Mouse (Mus musculus) urinary bladder, postnatal 36 days (tissue): ENCODE measurements around the gene Chmp1a.
A peak's percentile ranks its signal among the peaks of the same experiment; 100 is the strongest.
"Not testable (repeated sequence)": the region's sequence is repeated elsewhere in the genome, so short reads cannot be mapped to it uniquely, and the experiment has no call there.

Source experiments
- DNase-seq, 2 experiments: peaks; one replicate each; pipeline ENCODE4 v3.0.0; 2022; ENCODE audit warnings: low spot score in 2 of 2, mixed read lengths in 1 of 2

The Chmp1a gene

GRCm38 (mm10) chr8:123212321-123213117 is at the start of gene Chmp1a, which contains the start of gene Spata33:
Gene Chmp1a (minus strand): TSS chr8:123212763.
Gene Spata33 (plus strand): TSS chr8:123212832.
- peak; percentile 87 to 90 for DNase-seq

- DNase-seq: not testable (repeated sequence)
These were observed 45.0 kb upstream of the Chmp1a start for GRCm38 (mm10) chr8:123257593-123257992.

DNA sequence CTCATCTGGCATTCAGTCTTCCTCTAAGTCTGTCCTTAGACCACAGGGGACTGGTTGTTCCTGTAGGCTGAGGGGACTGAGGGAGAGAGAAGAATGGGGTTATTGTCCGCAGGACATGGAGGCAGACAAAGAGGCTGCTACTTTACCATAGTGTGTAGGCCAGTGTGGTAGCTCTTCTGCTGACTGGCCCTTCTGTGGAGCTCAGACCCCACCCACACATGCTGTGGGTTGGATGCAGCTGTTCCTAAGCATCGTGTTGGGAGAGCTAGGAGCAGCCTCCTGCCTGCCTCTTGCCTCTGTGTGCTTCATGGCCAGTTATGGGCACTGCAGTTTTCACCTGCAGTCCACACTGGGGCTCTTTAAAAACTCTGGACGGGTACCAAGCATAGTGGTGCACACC is 44.6 kb upstream of the Chmp1a start:
- no peak for DNase-seq

DNA sequence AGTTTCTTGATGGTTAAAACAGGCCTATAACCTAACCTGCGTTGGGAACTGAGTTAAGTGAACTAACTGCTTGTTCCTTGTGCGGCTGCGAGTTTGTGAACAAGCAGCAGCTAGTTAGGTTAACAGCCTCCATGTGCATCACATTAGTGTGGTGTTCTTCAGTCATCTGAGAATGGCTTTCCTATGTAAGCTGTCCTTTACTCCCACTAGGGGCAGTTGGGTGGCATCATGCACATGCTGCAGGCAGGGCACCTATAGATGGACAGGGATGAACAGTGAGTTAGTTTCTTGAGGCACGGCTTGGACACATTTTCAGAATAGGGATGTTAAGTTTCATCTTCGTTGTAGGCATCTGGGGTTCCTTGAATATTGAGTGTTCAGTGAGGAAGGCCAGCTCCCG is 42.6 kb upstream of the Chmp1a start:
- DNase-seq: no peak

DNA sequence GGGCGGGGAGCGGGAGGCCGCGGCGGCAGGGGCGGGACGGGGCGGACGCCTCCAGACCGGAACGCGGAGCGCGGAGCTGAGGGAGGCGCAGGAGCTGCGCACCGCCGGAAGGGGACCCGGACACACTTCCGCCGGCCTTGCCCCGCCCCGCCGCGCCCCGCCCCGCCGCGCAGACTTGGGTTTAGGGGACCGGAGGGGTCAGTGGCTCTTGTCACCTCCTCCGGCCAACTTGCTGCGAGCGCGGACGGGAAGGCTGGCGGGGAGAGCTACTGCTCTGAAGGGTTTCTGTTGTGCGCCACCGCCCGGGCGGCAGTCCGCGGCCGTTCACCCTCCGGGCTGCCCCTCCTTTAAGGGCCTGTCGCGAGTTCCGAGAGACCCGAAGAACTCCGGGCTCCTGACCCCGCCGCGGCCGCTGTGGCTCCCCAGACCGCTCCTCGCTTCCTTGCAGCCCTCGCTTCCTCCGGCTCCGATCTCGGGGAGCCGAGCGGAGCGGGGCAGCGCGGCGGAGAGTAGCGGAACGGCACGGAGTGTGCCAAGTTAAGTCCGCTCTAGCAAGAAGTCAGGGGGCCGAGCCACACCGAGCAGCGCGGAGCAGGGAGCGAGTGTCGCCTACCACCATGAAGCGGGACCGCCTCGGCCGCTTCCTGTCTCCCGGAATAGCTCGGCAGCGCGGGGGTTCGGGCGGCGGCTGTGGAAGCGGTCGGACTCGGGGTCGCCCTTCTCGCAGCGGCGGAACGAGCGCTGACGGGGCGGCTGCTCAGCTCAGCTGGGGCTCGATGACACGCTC is 41.7 kb upstream of the Chmp1a start, which contains the start of the genes Zfp276 and Vps9d1:
Zfp276 (plus strand) TSS at position 97 of the 787 bp plus-strand sequence.
Vps9d1 (minus strand) TSS at position 250 of the 787 bp plus-strand sequence.
- peak; percentile 77 to 84 for DNase-seq

- no peak for DNase-seq
These were observed 41.0 kb upstream of the Chmp1a start for GRCm38 (mm10) chr8:123253451-123254098.

DNA sequence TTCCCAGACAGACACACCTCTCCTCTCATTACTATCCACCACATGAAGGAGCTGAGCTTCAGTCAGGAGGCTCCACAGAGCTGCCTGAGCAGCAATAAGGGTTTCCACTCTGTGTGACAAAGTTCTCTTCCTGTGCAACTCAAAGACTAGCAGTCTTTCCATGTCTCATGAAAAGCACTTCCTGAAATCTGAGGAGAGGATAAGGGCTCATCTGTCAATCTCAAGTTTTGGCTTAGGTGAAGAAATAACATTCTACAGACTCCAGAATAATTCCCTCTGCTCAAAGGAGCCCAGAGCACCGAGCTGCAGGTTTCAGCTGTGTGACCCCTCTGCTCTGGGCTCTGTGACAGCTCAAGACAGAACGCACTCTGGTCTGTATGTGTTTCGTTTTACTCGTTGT is 40.4 kb upstream of the Chmp1a start:
- no peak for DNase-seq

DNA sequence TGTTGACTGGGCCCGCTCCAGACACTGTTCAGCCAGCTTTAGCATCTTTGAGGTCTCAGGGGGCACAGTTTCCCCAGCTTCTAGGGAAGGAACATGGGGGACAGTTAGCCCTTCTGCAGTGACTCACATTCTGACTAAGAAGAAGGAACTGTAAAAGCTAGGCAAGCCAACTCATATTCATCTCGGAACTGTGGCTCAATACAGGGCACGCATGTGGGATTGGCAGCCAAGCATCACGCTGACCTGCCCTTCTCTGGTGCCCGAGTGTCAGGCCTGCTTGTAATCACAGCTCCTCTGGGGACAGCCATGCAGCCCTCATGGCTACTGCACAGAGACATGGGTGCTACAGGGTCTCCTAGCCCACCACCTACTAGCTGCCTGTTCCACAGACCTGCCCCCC is 38.4 kb upstream of the Chmp1a start:
- DNase-seq: no peak

- DNase-seq: no peak
These were observed 36.0 kb upstream of the Chmp1a start for GRCm38 (mm10) chr8:123248596-123248995.

DNA sequence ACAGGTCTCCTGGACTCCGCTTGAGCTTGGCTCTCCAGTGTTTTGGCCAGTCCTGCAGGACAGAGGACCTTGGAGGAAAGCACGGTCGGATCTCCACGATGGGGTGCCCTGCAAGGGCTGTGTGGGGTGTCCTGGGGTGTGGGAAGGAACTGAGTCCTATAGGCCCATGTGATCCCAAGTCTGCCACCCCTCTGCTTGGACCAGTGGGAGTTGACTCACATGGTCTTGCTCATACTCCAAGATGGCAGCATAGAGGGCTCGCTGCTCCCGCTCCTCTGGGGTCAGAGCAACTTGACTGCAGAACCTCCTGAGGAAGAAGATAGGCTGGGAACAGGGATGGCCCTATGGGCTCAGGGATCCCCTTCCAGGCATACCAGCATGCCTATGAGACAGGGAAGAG is 35.2 kb upstream of the Chmp1a start:
- DNase-seq: no peak

DNA sequence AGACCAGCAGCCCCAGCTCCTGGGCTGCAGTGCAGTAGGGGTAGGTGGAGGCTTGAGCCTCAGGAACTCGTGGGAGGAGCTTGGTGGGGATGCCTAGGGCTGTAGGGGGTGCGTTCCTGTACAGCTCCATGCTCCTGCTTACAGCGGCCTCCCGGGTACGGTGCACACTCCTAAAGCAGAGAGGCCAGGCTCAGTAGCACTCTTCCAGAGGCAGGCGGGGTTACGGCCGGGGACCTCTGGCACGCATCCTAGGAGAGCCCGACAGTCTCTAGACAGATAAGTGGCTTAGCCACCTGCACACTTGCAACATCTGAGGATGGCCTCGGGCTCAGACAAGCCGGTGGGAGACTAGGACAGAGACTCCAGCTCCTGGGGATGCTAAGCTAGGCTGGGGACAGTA is 33.0 kb upstream of the Chmp1a start:
- no peak for DNase-seq

- DNase-seq: no peak
These were observed 31.8 kb upstream of the Chmp1a start for GRCm38 (mm10) chr8:123244382-123244781.

- no peak for DNase-seq
These were observed 30.5 kb upstream of the Chmp1a start for GRCm38 (mm10) chr8:123243053-123243452.

DNA sequence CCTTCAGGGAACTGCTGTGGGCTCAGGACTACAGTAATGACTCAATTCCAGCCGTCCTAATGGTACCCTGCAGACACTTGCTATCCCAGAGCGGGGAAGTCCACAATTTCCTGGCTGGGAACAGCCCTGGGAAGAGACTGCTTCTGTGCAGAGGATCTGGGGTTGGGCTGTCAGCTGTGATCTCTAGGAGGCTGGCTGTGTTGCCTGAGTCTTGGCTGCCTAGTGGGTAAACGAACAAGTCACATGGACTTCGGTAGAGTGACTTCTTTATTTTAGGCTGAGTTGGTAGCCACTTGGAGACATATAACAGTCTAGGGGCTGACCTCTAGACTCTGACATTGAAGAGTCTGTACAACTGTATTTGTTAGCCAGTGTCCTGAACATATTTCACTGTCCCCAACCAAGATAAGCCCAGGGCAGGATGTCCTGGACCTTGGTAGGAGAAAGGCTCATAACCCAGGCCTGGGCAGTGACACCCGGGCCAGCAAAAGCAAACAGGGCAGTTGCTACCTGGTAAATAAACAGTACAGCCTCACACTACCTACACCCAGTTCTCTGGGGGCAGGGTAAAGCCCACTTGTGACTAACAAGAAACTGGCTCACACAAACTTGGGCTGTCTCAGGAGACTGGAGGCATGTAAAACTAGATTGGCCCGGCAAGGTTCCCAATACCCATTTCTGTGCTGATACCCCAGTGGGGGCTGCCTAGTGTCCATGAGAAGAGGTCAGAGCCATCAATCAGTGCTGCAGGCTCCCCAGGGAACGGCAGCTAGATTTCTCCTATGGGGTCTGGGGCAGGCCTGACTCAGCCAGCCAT is 29.8 kb upstream of the Chmp1a start:
- DNase-seq: no peak

DNA sequence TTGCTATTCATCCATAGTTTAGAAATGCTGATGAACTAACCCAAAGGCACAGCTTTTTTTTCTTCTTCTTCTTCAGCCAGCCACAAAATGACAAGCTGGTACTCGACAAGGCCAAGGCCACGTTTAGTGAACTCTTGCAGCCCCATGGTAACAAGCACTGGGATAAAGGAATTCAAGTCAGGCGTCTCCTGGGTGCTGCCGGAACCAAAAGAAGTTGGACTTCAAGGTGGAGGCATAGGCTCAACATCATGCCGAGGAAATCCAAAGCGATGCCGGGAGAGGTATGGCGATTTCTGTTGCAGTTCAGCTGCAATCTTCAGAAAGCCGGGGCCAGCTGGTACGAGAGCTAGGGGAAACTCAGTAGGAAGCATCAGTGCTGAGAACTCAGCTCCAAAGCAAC is 26.8 kb upstream of the Chmp1a start:
- DNase-seq: no peak

GRCm38 (mm10) chr8:123235520-123236497 is 23.2 kb upstream of the Chmp1a start, which contains the start of gene Spata2l:
Gene Spata2l (minus strand): TSS chr8:123236233.
- peak; percentile 84 to 89 for DNase-seq

DNA sequence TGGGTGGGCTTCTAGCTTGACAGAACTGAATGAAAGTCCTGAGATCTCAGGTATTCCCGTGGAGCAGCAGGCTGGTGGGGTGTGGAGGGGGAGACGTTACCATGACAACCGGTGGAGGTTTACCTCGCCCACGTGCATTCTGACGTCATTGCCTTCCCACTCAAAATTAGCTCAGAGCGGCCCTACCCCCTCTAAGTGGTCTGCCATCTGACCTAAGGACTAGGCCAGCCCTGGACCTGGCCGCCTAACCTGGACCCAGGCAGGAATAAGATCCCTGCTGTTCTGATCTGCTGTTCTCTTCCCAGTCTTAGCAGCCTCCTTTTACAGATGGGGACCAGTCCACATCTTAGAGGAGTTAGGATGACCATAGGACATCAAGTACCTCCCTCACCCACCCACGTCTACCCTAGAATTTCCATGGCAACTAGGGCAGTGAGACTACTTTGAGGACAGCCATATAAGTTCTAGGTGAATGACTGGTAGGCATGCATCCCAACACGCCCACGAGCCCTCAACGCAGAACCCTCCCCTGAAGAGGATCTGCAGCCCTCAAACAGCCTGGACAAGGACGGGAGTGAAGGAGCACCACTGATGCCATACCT is 22.5 kb upstream of the Chmp1a start:
- DNase-seq: no peak

DNA sequence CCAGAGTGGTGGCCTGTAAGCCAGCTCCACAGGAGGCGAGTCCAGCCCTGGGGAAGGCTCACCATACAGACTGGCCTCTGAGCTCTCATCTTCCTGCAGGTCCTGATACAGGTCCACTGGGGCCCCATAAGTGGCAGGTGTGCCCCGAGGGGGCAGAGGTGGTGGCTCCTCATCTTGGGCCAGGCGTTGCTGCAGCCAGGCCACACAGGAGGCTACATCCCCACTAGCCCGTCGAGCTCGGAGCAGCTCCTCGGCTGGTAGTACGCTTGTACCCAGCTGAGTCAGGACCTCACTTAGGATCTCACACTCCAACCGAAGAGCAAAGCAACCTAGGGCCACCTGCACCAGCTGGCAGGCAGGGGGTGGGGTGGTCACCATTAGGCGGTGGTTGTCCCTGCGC is 21.2 kb upstream of the Chmp1a start:
- DNase-seq: no peak

DNA sequence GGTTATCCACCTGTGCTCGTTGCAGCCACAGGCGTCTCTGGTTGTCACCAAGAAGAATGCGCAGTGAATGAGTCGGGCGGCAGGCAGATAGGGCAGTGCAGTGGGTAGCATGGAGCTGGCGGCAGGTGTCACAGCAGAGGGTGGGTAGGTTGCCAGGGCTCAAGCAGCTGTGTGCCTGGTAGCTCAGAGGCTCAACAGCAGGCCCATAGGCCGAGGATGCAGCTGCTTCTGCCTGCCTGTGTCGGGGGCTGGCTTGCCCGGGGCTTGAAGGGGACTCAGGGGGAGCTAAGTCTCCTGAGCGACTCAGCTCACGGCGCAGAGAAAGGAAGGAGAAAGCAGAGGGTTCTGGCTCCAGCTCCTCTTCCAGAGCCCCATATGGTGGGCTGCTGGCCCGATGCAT is 20.7 kb upstream of the Chmp1a start:
- no peak for DNase-seq

DNA sequence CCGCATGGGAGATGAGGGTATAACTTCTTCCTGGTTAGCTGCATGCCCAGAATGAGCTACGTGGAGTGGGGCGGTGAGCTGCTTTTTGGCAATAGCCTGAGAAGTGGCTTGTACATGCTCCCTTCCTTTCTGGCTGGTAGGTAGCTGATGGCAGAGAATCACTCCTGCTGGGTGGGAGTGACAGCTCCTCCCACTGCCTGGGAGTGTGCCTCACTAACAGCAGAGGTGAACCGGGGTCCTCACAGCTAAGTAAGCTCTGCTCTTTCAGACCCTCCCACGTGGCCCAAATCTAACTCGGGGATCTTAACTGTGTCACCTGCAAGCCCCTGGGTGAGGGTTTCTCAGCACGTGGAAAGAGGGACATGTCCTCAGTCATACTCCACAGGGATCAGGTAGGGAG is 20.0 kb upstream of the Chmp1a start:
- DNase-seq: no peak
